ENCODE assay signal across 25 mouse cellular contexts in genomic region chr1:59673661-59674060, GRCm38 (mm10).
"Had no signal": no experiment of that assay in that cellular context is flagged by ENCODE, and none has a peak within 500 bp of the region (broad histone marks: within the 10 kb centered on the region; RNA-seq: fewer than 3 reads in every experiment).

No protein-coding gene starts in this region.

- H3K27ac ChIP-seq: embryonic facial prominence, embryonic 10.5 days; embryonic facial prominence, embryonic 12.5 days; embryonic facial prominence, embryonic 13.5 days; embryonic facial prominence, embryonic 15.5 days; forebrain, embryonic 10.5 days; forebrain, embryonic 12.5 days; forebrain, embryonic 13.5 days; forebrain, embryonic 15.5 days; gastrocnemius, adult 2 months; heart, adult 2 months had no signal

- H3K36me3 ChIP-seq: embryonic facial prominence, embryonic 15.5 days; forebrain, embryonic 15.5 days had no signal

- DNase-seq: cerebellum, adult 9-10 months; cerebellum, adult 9-11 months; cerebellum, postnatal 10 days; cerebellum, postnatal 14 days; cerebellum, postnatal 25 days; cerebellum, postnatal 36 days; embryo, embryonic 11 days; forebrain, postnatal 0 days; gastrocnemius, adult 2 months; gastrocnemius, postnatal 10 days; gastrocnemius, postnatal 14 days; gastrocnemius, postnatal 25 days; gastrocnemius, postnatal 36 days; heart, adult 11 months; heart, adult 18-20 months; heart, adult 2 months had no signal

- H3K27me3 ChIP-seq: embryonic facial prominence, embryonic 12.5 days; embryonic facial prominence, embryonic 13.5 days; embryonic facial prominence, embryonic 15.5 days; forebrain, embryonic 12.5 days; forebrain, embryonic 13.5 days; forebrain, embryonic 15.5 days had no signal

- H3K9me3 ChIP-seq: embryonic facial prominence, embryonic 10.5 days; embryonic facial prominence, embryonic 12.5 days; embryonic facial prominence, embryonic 13.5 days; embryonic facial prominence, embryonic 15.5 days; forebrain, embryonic 10.5 days; forebrain, embryonic 12.5 days; forebrain, embryonic 13.5 days; forebrain, embryonic 15.5 days had no signal

- H3K4me3 ChIP-seq: embryonic facial prominence, embryonic 10.5 days; embryonic facial prominence, embryonic 12.5 days; embryonic facial prominence, embryonic 13.5 days; embryonic facial prominence, embryonic 15.5 days; erythroblast, embryonic 14.5 days; forebrain, embryonic 10.5 days; forebrain, embryonic 12.5 days; forebrain, embryonic 13.5 days; forebrain, embryonic 15.5 days; gastrocnemius, adult 2 months; heart, adult 2 months had no signal

- H3K4me2 ChIP-seq: embryonic facial prominence, embryonic 12.5 days; embryonic facial prominence, embryonic 13.5 days; embryonic facial prominence, embryonic 15.5 days; forebrain, embryonic 12.5 days; forebrain, embryonic 13.5 days; forebrain, embryonic 15.5 days had no signal

- H3K9ac ChIP-seq: embryonic facial prominence, embryonic 12.5 days; embryonic facial prominence, embryonic 13.5 days; embryonic facial prominence, embryonic 15.5 days; forebrain, embryonic 12.5 days; forebrain, embryonic 13.5 days; forebrain, embryonic 15.5 days; forebrain, postnatal 0 days had no signal
